Mouse (Mus musculus): ENCODE data around the gene Lrrc43. TPM values are rescaled to one million over a fixed set of nuclear protein-coding genes. Genes with fewer than 3 reads are reported as not detected.

The Lrrc43 gene
- not detected in 2 replicates for polyA plus RNA-seq (2014; fragmentation: Nextera tagmentation; extraction: Ambion mirVana)

DNA sequence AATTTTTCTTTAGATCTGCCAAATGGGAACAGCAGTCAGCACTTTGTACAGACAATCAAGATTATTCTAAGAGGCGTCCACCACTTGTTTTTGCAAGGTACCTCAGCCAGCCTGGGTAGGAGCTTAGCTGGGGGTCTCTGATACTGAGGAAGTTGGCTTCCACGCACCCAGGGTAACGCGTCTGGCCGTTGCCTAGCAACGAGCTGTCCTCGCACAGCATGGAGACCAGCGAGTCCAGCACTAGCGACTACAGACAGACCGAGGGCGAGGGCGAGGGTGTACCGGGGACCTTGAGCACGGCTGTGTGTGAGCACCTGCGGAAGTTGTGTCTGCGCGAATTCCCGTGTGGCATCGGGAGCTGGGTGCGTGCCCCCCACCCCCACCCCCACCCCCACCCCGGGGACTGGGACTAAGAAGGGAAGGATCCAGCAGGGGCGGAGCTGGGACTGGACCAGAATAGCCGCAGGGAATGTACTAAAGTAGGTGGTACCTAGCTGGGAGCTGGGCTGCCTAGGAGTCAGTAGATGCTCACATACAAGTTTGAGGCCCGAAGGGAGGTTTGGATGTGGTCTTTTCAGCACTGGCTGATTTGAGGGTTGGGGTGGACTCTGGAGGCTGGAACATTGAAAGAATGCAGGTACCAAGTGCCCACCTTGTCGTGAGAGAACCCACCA is at the start of gene Lrrc43, which contains the start of gene Il31:
Gene Lrrc43, plus strand, starts transcription at position 194 of the 674 bp plus-strand sequence.
Gene Il31, minus strand, starts transcription at position 378 of the 674 bp plus-strand sequence.
- Histone ChIP-seq H3K36me3 (ENCODE audit: control insufficient read depth, insufficient read depth, low read length) (no peaks in the 10 kb centered on the region), H3K4me3 (ENCODE audit: low read length) (no peak within 1 kb of the TSS), H3K9me3 (ENCODE audit: control insufficient read depth, low read length) (no peaks in the 10 kb centered on the region), H3K4me2 (replicated peaks; ENCODE audit: low read depth, low read length) (peak within 1 kb of the TSS; percentile 39), H3K4me1 (ENCODE audit: control insufficient read depth, insufficient read depth, low read length) (0 out of 2 replicates have a peak, but pooled peaks cover 4% of the 10 kb centered on the region), H3K27me3 (ENCODE audit: control insufficient read depth, insufficient read depth, low read length) (no peaks in the 10 kb centered on the region), H3K9ac (ENCODE audit: low read depth, low read length) (peak within 1 kb of the TSS; percentile 18; the same call in 1 of the 2 replicates), H3K27ac (ENCODE audit: low read depth, low read length) (no peak within 1 kb of the TSS)
- ATAC-seq (ENCODE audit: low FRiP score, low TSS enrichment) = peak; percentile 55
- WGBS = 10% methylated on average over 25 of the region's 25 CpGs

DNA sequence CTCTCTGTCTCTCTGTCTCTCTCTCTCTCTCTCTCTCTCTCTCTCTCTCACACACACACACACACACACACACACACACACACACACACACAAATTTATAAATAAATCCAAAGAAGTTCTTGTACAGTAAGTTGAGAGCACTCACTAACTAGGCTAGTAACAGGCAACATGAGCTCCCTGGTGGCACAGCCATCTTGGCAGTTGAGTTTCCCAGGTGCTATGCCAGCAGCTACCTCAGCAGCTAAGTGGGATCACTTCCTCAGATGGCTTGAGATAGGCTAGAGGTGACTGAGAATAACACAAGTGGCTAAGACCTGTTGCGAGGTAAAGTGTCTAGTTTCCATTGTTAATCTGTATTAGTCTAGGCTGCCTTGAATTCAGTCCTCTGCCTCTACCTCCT is 49.8 kb upstream of the Lrrc43 start:
- no peak overlapping the region for H3K9ac ChIP-seq (ENCODE audit: low read depth, low read length)
- no peaks in the 10 kb centered on the region for H3K9me3 ChIP-seq (ENCODE audit: control insufficient read depth, low read length)
- H3K36me3 ChIP-seq (ENCODE audit: control insufficient read depth, insufficient read depth, low read length) = peaks cover 20% of the 10 kb centered on the region
- no peak overlapping the region for H3K4me3 ChIP-seq (ENCODE audit: low read length)
- 83% methylated on average over 1 of the region's 1 CpGs for WGBS
- H3K4me1 ChIP-seq (ENCODE audit: control insufficient read depth, insufficient read depth, low read length) = peaks cover 8% of the 10 kb centered on the region; the same call in 1 of the 2 replicates
- no peak overlapping the region for H3K27ac ChIP-seq (ENCODE audit: low read depth, low read length)
- no peaks in the 10 kb centered on the region for H3K27me3 ChIP-seq (ENCODE audit: control insufficient read depth, insufficient read depth, low read length)
- no peak for ATAC-seq (ENCODE audit: low FRiP score, low TSS enrichment)
- H3K4me2 ChIP-seq (replicated peaks; ENCODE audit: low read depth, low read length) = no peak overlapping the region

DNA sequence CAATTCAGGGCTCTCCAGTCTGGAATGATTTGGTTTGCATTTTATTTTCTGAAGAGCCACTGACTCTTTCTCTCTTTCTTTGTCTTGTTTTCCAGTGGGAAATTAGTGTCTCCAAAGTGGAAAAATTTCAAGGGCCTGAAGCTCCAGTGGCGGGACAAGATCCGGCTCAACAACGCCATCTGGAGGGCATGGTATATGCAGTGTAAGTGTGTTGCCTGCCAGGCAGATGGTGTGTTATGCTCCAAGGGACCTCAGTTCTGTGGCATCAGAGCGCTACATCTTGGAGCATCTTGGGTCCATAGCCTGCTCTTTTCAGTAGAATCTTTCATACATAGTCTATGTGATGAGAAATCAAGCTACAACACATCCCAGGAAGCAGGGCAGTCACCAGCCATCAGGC is 49.2 kb upstream of the Lrrc43 start:
- H3K27me3 ChIP-seq (ENCODE audit: control insufficient read depth, insufficient read depth, low read length) = no peaks in the 10 kb centered on the region
- WGBS = 87% methylated on average over 4 of the region's 4 CpGs

DNA sequence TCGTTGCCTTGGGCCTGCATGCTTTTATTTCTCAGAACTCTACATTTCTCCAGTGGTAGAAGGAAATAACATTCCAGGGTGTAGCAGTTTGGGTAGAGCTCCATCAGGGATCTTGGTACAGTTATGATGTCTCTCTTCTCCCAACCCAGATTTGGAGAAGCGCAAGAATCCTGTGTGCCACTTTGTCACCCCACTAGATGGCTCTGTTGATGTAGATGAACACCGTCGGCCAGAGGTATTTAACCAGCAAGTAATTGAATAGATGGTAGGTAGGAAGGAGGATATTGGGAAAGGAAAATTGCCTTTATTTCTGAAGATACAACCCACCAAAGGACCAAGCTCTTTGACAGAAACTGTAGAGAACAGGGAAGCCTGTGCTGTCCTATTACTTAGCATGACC is 48.4 kb upstream of the Lrrc43 start:
- no peak overlapping the region for H3K9ac ChIP-seq (ENCODE audit: low read depth, low read length)
- WGBS = 74% methylated on average over 4 of the region's 4 CpGs
- no peak overlapping the region for H3K4me2 ChIP-seq (replicated peaks; ENCODE audit: low read depth, low read length)
- no peak for ATAC-seq (ENCODE audit: low FRiP score, low TSS enrichment)
- no peaks in the 10 kb centered on the region for H3K27me3 ChIP-seq (ENCODE audit: control insufficient read depth, insufficient read depth, low read length)
- H3K9me3 ChIP-seq (ENCODE audit: control insufficient read depth, low read length) = no peaks in the 10 kb centered on the region
- no peak overlapping the region for H3K4me3 ChIP-seq (ENCODE audit: low read length)
- H3K4me1 ChIP-seq (ENCODE audit: control insufficient read depth, insufficient read depth, low read length) = peaks cover 7% of the 10 kb centered on the region; the same call in 1 of the 2 replicates
- H3K36me3 ChIP-seq (ENCODE audit: control insufficient read depth, insufficient read depth, low read length) = peaks cover 32% of the 10 kb centered on the region
- H3K27ac ChIP-seq (ENCODE audit: low read depth, low read length) = no peak overlapping the region

More for the DNA sequence above, 49.2 kb upstream of the Lrrc43 start:
- ATAC-seq (ENCODE audit: low FRiP score, low TSS enrichment) = no peak
- Histone ChIP-seq H3K4me3 (ENCODE audit: low read length) (no peak overlapping the region), H3K36me3 (ENCODE audit: control insufficient read depth, insufficient read depth, low read length) (peaks cover 27% of the 10 kb centered on the region), H3K9me3 (ENCODE audit: control insufficient read depth, low read length) (no peaks in the 10 kb centered on the region), H3K4me1 (ENCODE audit: control insufficient read depth, insufficient read depth, low read length) (peaks cover 8% of the 10 kb centered on the region; the same call in 1 of the 2 replicates), H3K4me2 (replicated peaks; ENCODE audit: low read depth, low read length) (no peak overlapping the region), H3K27ac (ENCODE audit: low read depth, low read length) (no peak overlapping the region), H3K9ac (ENCODE audit: low read depth, low read length) (no peak overlapping the region)

DNA sequence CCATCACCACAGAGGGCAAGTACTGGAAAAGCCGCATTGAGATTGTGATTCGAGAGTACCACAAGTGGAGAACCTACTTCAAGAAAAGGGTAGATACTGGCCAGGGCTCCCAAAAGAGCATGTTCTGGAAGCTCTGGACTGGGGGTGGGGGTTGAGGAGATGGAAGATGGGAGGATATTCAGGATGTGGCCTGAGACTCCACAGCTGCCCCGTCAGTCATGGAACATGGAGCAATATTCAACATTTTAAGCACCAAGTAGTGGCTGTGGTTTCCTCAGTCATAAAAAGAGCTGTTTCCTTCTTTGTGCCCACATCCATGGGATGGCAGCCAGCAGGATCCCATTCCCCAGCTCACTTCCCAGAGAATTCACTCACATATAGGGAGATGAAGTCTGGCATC is 46.8 kb upstream of the Lrrc43 start:
- H3K9ac ChIP-seq (ENCODE audit: low read depth, low read length) = no peak overlapping the region
- no peak overlapping the region for H3K27ac ChIP-seq (ENCODE audit: low read depth, low read length)
- H3K4me3 ChIP-seq (ENCODE audit: low read length) = no peak overlapping the region
- no peak for ATAC-seq (ENCODE audit: low FRiP score, low TSS enrichment)
- H3K4me1 ChIP-seq (ENCODE audit: control insufficient read depth, insufficient read depth, low read length) = no peaks in the 10 kb centered on the region
- no peak overlapping the region for H3K4me2 ChIP-seq (replicated peaks; ENCODE audit: low read depth, low read length)
- WGBS = 93% methylated on average over 3 of the region's 3 CpGs
- no peaks in the 10 kb centered on the region for H3K27me3 ChIP-seq (ENCODE audit: control insufficient read depth, insufficient read depth, low read length)
- H3K9me3 ChIP-seq (ENCODE audit: control insufficient read depth, low read length) = no peaks in the 10 kb centered on the region
- H3K36me3 ChIP-seq (ENCODE audit: control insufficient read depth, insufficient read depth, low read length) = peaks cover 41% of the 10 kb centered on the region

DNA sequence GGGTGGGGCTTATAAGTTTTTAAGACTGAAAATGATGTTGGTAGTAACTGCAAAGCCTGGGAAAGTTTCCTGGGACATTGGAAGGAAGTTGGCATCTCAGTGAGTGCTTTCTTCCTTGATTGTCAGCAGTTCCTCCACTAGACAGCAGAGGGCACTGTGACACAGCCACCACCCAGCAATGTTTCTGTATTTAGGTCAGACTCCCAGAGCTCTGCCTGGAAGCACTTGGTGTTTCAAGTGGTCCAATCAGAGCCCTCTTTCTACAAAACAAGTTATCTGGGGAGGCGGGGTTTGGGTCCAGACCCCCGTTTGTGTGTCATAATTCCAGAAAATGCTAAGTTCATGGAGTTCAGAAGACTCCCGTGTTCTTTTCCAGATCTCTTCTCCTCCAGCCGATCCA is 45.0 kb upstream of the Lrrc43 start:
- WGBS = 49% methylated on average over 4 of the region's 4 CpGs
- Histone ChIP-seq H3K4me3 (ENCODE audit: low read length) (no peak overlapping the region), H3K27ac (ENCODE audit: low read depth, low read length) (no peak overlapping the region), H3K4me1 (ENCODE audit: control insufficient read depth, insufficient read depth, low read length) (no peaks in the 10 kb centered on the region), H3K9ac (ENCODE audit: low read depth, low read length) (no peak overlapping the region), H3K36me3 (ENCODE audit: control insufficient read depth, insufficient read depth, low read length) (peaks cover 48% of the 10 kb centered on the region), H3K4me2 (replicated peaks; ENCODE audit: low read depth, low read length) (no peak overlapping the region), H3K9me3 (ENCODE audit: control insufficient read depth, low read length) (no peaks in the 10 kb centered on the region), H3K27me3 (ENCODE audit: control insufficient read depth, insufficient read depth, low read length) (no peaks in the 10 kb centered on the region)
- ATAC-seq (ENCODE audit: low FRiP score, low TSS enrichment) = no peak

DNA sequence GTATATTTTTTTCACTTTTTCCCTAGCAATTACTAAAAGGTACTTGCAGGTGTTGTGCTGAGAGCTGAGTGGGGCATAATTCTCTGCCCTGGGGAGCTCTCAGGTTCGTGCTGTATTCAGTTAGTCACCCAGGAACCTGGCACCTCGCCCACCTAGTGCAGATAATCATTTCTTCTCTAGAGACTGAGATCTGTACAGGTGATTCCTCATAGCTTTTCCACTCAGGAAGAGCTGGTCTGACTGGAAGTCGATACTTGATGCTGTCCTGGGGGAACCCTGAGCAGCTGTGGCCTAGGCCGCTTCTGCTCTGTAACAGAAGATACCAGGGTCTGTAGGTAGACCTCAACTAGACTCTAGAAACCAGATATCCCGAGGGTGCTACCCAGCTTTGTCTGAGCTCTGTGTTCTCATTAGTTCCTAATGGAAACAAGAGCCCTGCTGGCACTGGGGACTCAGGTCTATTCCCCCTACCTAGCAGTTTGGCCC is 44.2 kb upstream of the Lrrc43 start:
- Histone ChIP-seq H3K4me1 (ENCODE audit: control insufficient read depth, insufficient read depth, low read length) (no peaks in the 10 kb centered on the region), H3K4me3 (ENCODE audit: low read length) (no peak overlapping the region), H3K9me3 (ENCODE audit: control insufficient read depth, low read length) (no peaks in the 10 kb centered on the region), H3K9ac (ENCODE audit: low read depth, low read length) (no peak overlapping the region), H3K36me3 (ENCODE audit: control insufficient read depth, insufficient read depth, low read length) (peaks cover 57% of the 10 kb centered on the region), H3K27me3 (ENCODE audit: control insufficient read depth, insufficient read depth, low read length) (no peaks in the 10 kb centered on the region), H3K27ac (ENCODE audit: low read depth, low read length) (no peak overlapping the region), H3K4me2 (replicated peaks; ENCODE audit: low read depth, low read length) (no peak overlapping the region)
- 90% methylated on average over 5 of the region's 5 CpGs for WGBS
- no peak for ATAC-seq (ENCODE audit: low FRiP score, low TSS enrichment)

DNA sequence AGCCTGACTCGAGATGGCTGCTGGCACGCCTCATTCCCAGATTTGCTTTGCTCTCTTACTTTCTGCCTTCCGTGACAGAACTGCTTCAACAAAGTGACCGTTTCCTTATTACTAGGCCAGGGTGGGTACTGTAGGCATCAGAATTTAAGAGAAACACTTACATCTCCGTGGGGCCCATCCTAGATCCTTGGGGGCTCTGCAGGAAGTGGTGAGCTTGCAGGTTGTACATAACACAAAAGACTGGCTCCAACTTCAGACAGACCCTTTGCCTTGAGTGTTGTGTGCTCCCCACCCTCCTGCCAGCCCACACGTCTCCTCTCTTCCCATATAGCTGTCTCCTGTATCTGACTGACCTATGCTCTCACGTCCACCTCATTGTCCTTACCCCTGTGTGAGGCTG is 37.2 kb upstream of the Lrrc43 start:
- peaks cover 76% of the 10 kb centered on the region for H3K36me3 ChIP-seq (ENCODE audit: control insufficient read depth, insufficient read depth, low read length)
- H3K4me2 ChIP-seq (replicated peaks; ENCODE audit: low read depth, low read length) = no peak overlapping the region
- no peak overlapping the region for H3K27ac ChIP-seq (ENCODE audit: low read depth, low read length)
- 88% methylated on average over 7 of the region's 7 CpGs for WGBS
- no peak overlapping the region for H3K4me3 ChIP-seq (ENCODE audit: low read length)
- ATAC-seq (ENCODE audit: low FRiP score, low TSS enrichment) = no peak
- no peaks in the 10 kb centered on the region for H3K4me1 ChIP-seq (ENCODE audit: control insufficient read depth, insufficient read depth, low read length)
- H3K9me3 ChIP-seq (ENCODE audit: control insufficient read depth, low read length) = no peaks in the 10 kb centered on the region
- H3K27me3 ChIP-seq (ENCODE audit: control insufficient read depth, insufficient read depth, low read length) = no peaks in the 10 kb centered on the region
- H3K9ac ChIP-seq (ENCODE audit: low read depth, low read length) = no peak overlapping the region

DNA sequence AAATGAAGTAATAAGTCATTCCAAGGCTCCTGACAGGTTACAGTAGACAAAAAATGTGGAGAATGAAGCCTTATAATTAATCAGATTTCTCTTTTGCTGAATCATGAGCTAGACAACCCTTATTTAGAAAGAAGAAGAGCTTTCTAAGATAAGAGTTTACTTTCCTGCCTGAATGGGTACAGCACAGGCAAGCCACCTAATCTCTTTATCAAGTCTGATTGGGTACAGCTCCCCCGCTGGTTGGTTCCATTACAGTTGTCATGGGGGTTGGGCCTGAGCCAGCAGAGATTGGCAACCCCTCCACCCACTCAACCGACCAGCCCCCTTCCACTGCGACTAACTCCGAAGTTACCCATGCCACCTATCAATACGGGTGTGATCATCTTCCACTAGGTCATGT is 27.7 kb upstream of the Lrrc43 start:
- Histone ChIP-seq H3K9ac (ENCODE audit: low read depth, low read length) (no peak overlapping the region), H3K27me3 (ENCODE audit: control insufficient read depth, insufficient read depth, low read length) (no peaks in the 10 kb centered on the region), H3K36me3 (ENCODE audit: control insufficient read depth, insufficient read depth, low read length) (peaks cover 6% of the 10 kb centered on the region; the same call in 1 of the 2 replicates), H3K9me3 (ENCODE audit: control insufficient read depth, low read length) (no peaks in the 10 kb centered on the region), H3K27ac (ENCODE audit: low read depth, low read length) (no peak overlapping the region), H3K4me2 (replicated peaks; ENCODE audit: low read depth, low read length) (no peak overlapping the region), H3K4me1 (ENCODE audit: control insufficient read depth, insufficient read depth, low read length) (no peaks in the 10 kb centered on the region), H3K4me3 (ENCODE audit: low read length) (no peak overlapping the region)
- 65% methylated on average over 5 of the region's 5 CpGs for WGBS
- no peak for ATAC-seq (ENCODE audit: low FRiP score, low TSS enrichment)

Data from kidney, embryonic 14.5 days (tissue).